Mouse (Mus musculus) T-helper 2 cell (primary cell): ENCODE measurements at regions not wholly inside any gene's neighbourhood (a gene's known extent, or its start where the extent isn't known, plus 50 kb on each side); places are given as distances from the start of the nearest gene placed in this dataset.

ENCODE experiments used
- in situ Hi-C: fragments of 300-600 bp; cut with MboI, MseI; formaldehyde crosslinking; loops from one replicate; pipeline ENCODE4 v1.15.1; 2025; ENCODE audit warnings: high pct_unique_total_duplicates

- in situ Hi-C loops, result loop anchor here (25.0 kb wide), 1 partner anchor 1028 kb away; no protein-coding TSS in a partner anchor
Observed at GRCm38 (mm10) chr13:117334125-117334524, 113.2 kb upstream of the Gm17509 start.

GRCm38 (mm10) chr13:117334539-117334938 lies 113.7 kb upstream of the Gm17509 start:
- in situ Hi-C loops, result loop anchor here (25.0 kb wide), 1 partner anchor 1028 kb away; no protein-coding TSS in a partner anchor

GRCm38 (mm10) chr13:117381086-117381595 lies 160.3 kb upstream of the Gm17509 start:
- in situ Hi-C loops, result no loop called here

GRCm38 (mm10) chr13:117383480-117384137 lies 162.7 kb upstream of the Gm17509 start:
- in situ Hi-C loops, result no loop called here

- in situ Hi-C loops, result no loop called here
Observed at GRCm38 (mm10) chr13:117390287-117390686, 169.4 kb upstream of the Gm17509 start.

- in situ Hi-C loops, result no loop called here
Observed at GRCm38 (mm10) chr13:117393488-117393887, 172.6 kb upstream of the Gm17509 start.

- in situ Hi-C loops, result no loop called here
Observed at GRCm38 (mm10) chr13:117401245-117401644, 180.4 kb upstream of the Gm17509 start.

GRCm38 (mm10) chr13:117409940-117410339 lies 189.1 kb upstream of the Gm17509 start:
- in situ Hi-C loops, result no loop called here

- in situ Hi-C loops, result no loop called here
Observed at GRCm38 (mm10) chr13:117413616-117414015, 188.5 kb upstream of the Hcn1 start.

GRCm38 (mm10) chr13:117423558-117423957 lies 178.6 kb upstream of the Hcn1 start:
- in situ Hi-C loops, result no loop called here

GRCm38 (mm10) chr13:117425015-117425414 lies 177.1 kb upstream of the Hcn1 start:
- in situ Hi-C loops, result no loop called here

GRCm38 (mm10) chr13:117467407-117467806 lies 134.7 kb upstream of the Hcn1 start:
- in situ Hi-C loops, result no loop called here

- in situ Hi-C loops, result no loop called here
Observed at GRCm38 (mm10) chr13:117472726-117473125, 129.4 kb upstream of the Hcn1 start.

GRCm38 (mm10) chr13:117482624-117483023 lies 119.5 kb upstream of the Hcn1 start:
- in situ Hi-C loops, result no loop called here

GRCm38 (mm10) chr13:117508746-117509145 lies 93.4 kb upstream of the Hcn1 start:
- in situ Hi-C loops, result no loop called here

GRCm38 (mm10) chr13:117550108-117550507 lies 52.0 kb upstream of the Hcn1 start:
- in situ Hi-C loops, result no loop called here
